Mouse (Mus musculus) kidney, adult 8-10 months (tissue): ENCODE data around the gene Abcb9.

Experiments
- DNase-seq, 2 experiments: peaks; one replicate each; pipeline ENCODE4 v3.0.0; 2022

Gene Abcb9

GRCm38 (mm10) chr5:124095596-124096232 is at the start of gene Abcb9:
Abcb9 (minus strand) TSS chr5:124095798.
- peak; percentile 100 for DNase-seq

- no peak for DNase-seq
These were observed 42.5 kb upstream of the Abcb9 start for GRCm38 (mm10) chr5:124138066-124138465.

- no peak for DNase-seq
These were observed 38.7 kb upstream of the Abcb9 start for GRCm38 (mm10) chr5:124134261-124134660.

- no peak for DNase-seq
These were observed 29.5 kb upstream of the Abcb9 start for GRCm38 (mm10) chr5:124125093-124125492.

GRCm38 (mm10) chr5:124122357-124122756 is 26.8 kb upstream of the Abcb9 start:
- DNase-seq = no peak

GRCm38 (mm10) chr5:124119204-124119603 is 23.6 kb upstream of the Abcb9 start:
- DNase-seq = no peak

- peak in 1 of 2 experiments; percentile 77 for DNase-seq
These were observed 20.6 kb upstream of the Abcb9 start, which contains the start of gene Arl6ip4 for GRCm38 (mm10) chr5:124115990-124116845. Arl6ip4 (plus strand) TSS chr5:124116089.

- DNase-seq = no peak
These were observed 19.9 kb upstream of the Abcb9 start for GRCm38 (mm10) chr5:124115531-124115930.

GRCm38 (mm10) chr5:124114276-124115025 is 18.9 kb upstream of the Abcb9 start:
- no peak for DNase-seq

GRCm38 (mm10) chr5:124113030-124113429 is 17.4 kb upstream of the Abcb9 start:
- peak; percentile 49 to 68 for DNase-seq

- DNase-seq = peak in 1 of 2 experiments; percentile 48
These were observed 16.9 kb upstream of the Abcb9 start for GRCm38 (mm10) chr5:124112531-124112930.

- DNase-seq = peak; percentile 94 to 95
These were observed 16.3 kb upstream of the Abcb9 start, which contains the start of gene Ogfod2 for GRCm38 (mm10) chr5:124111742-124112497. Ogfod2 (plus strand) TSS chr5:124112297.

GRCm38 (mm10) chr5:124111077-124111741 is 15.6 kb upstream of the Abcb9 start:
- peak in 1 of 2 experiments; percentile 70 for DNase-seq

- no peak for DNase-seq
These were observed 8.0 kb upstream of the Abcb9 start for GRCm38 (mm10) chr5:124103552-124103951.

- DNase-seq = no peak
These were observed 7.4 kb upstream of the Abcb9 start for GRCm38 (mm10) chr5:124103020-124103419.

GRCm38 (mm10) chr5:124102326-124102725 is 6.7 kb upstream of the Abcb9 start:
- DNase-seq = no peak

GRCm38 (mm10) chr5:124100128-124101044 is 4.8 kb upstream of the Abcb9 start:
- DNase-seq = no peak

GRCm38 (mm10) chr5:124098923-124099322 is 3.3 kb upstream of the Abcb9 start:
- DNase-seq = no peak

GRCm38 (mm10) chr5:124095077-124095581 is 469 bp downstream of the Abcb9 start:
- peak in 1 of 2 experiments; percentile 39 for DNase-seq

GRCm38 (mm10) chr5:124093852-124094604 is 1.6 kb downstream of the Abcb9 start:
- DNase-seq = no peak
